Mouse (Mus musculus) gastrocnemius, postnatal 36 days (tissue): Measurements from ENCODE around the gene Gemin6. TPM values are rescaled to one million over a fixed set of nuclear protein-coding genes. Genes with fewer than 3 reads are reported as not detected.
A peak's percentile ranks its signal among the peaks of the same experiment; 100 is the strongest.
"Not testable (repeated sequence)": the region's sequence is repeated elsewhere in the genome, so short reads cannot be mapped to it uniquely, and the experiment has no call there.

Experiments used
- DNase-seq, 2 experiments: peaks; one replicate each; pipeline ENCODE4 v3.0.0; 2022
- intact Hi-C: fragments of 180-260 bp; cut with DNase I; formaldehyde crosslinking; loops from one replicate; pipeline ENCODE4 v1.15.1; 2025
- total RNA-seq, 2 experiments: library from RNA; stranded (reverse); gene quantifications; 2 replicates each; pipeline ENCODE4 v1.2.3; 2021

Gemin6 gene
- total RNA-seq, 2 experiments from 2014 or later: 4.4 to 6.3 TPM

GRCm38 (mm10) chr17:80229396-80229795 lies 5.2 kb downstream of the Gemin6 start:
- DNase-seq: no peak
- intact Hi-C loops: no loop called here

DNA sequence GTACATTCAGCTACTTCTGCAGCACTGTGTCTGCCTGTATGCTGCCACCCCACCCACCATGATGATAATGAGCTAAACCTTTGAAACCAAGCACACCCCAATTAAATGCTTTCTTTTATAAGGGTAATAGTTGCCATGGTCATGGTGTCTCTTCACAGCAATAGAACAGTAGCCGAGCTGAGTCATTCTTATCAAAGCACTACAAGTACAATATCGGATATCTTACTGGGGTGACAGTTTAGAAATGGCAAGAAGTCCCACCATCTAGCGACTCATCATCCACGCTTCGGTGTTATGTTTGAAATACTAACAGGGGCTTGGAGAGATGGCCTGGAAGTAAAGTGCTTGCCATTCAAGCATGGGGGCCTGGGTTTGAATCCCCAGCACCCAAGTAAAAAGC lies 9.6 kb downstream of the Gemin6 start:
- no peak for DNase-seq
- intact Hi-C loops: no loop called here

- intact Hi-C loops: no loop called here
Measured at GRCm38 (mm10) chr17:80234376-80234775, 10.1 kb downstream of the Gemin6 start.

DNA sequence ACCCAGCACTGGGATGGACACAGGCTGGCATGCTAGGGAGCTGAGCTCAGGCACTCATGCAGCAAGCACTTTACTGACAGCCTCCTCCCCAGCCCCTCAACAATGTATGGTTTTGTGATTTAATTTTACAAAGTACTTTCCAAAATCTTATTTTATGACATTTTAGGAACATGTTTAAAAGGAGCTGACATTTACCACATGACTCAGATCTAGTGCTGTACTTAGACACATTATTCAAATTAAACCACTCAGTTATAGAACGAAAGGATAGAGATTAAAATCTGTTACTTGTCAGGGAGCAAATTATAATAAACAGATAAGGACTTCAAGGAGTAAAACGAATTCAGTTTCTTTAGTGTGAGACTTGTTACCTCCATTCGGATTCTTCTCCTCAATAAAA lies 11.2 kb downstream of the Gemin6 start:
- no peak for DNase-seq
- intact Hi-C loops: no loop called here

More at GRCm38 (mm10) chr17:80234376-80234775, 10.1 kb downstream of the Gemin6 start:
- DNase-seq: no peak

GRCm38 (mm10) chr17:80236805-80237204 lies 12.6 kb downstream of the Gemin6 start:
- DNase-seq: no peak
- intact Hi-C loops: no loop called here

DNA sequence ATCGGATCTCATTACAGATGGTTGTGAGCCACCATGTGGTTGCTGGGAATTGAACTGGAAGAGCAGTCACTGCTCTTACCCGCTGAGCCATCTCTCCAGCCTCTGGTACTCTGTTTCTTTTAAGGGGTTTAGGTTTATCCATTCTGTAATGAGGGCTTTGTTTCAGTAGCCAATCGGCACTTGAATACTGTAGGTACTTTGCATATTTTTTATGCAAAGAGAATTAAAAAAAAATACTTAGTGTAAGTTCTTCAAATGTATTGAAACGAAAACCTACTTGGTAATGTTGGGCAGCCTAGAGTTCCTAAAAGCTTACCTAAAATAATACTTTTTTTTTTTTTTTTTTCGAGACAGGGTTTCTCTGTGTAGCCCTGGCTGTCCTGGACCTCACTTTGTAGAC lies 13.2 kb downstream of the Gemin6 start:
- no peak for DNase-seq
- intact Hi-C loops: no loop called here

- DNase-seq: no peak
- intact Hi-C loops: no loop called here
Measured at GRCm38 (mm10) chr17:80241594-80241993, 17.4 kb downstream of the Gemin6 start.

DNA sequence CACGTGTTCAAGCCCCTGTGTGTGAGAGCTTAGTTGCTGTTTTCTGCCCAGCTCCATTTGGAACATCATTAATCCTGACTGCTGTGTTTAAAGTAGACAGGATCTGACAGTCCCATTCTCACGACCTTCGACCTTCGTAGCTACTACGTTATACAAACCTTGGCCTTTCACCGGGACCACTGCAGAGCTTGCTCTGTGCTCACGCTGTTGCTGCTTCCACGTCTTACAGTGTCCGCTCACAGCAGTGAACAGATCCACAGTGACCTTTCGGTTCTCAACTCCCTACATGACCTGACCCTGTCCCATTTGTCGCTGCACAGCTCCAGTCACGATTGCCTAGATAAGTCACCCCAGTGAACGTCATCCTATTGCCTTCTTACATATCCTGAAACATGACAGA lies 18.9 kb downstream of the Gemin6 start:
- intact Hi-C loops: no loop called here
- DNase-seq: no peak

DNA sequence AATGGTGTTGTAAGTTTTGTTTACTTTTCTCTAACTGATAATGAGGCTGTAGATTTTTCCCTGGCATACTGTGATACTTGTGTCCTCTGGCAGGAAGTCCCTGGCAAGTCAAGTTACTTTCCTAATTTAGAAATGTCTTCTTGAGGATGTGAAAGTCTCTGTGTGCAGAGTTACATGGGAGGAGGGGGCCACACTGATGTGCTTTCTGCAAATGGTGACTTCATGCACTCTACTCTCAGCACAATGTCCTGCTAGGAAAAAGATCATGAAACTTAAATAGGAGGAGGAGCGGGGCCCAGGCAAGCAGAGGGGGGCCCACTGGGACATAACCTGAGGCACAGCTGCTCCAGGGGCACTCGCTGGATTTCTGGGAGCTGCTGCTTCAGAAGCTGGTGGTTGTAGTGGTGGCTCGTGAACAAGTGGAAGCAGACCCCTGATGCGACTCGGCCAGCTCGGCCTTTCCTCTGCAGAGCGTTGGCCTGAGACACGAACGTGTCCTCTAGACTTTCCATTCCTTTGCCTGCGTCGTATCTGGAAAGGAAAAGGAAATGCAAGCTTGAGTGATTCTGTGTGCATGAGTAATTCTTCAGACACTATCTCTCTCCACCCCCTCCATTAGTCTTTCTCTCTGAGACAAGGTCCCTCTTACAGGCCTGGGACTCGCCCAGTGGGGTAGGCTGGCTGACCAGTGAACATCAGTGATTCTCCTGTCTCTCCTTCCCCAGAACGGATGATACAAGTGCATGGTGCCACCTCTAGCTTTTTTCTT lies 28.7 kb downstream of the Gemin6 start:
- intact Hi-C loops: no loop called here
- DNase-seq: no peak

- intact Hi-C loops: no loop called here
Measured at GRCm38 (mm10) chr17:80254421-80254820, 30.2 kb downstream of the Gemin6 start.

DNA sequence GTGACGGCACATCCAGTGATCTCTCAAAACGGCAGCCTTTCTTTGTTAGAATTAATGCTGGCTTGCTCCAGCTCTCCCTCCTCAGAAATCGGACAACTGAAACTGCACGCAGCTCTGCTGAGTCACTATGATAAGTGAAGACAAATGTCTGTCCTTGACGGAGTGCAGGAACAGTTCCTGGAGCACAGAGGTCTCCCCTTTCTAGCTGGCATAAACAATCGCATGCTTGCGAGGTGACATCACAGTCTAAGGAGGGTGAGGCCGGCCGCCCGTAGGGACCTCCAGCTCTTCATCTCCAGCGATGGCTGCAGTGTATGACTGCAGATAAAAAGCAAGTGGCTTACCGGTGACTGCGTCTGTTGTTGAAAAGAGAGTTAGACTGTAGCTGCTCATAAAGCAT lies 31.0 kb downstream of the Gemin6 start:
- intact Hi-C loops: no loop called here
- DNase-seq: peak; percentile 57 to 59

More at GRCm38 (mm10) chr17:80254421-80254820, 30.2 kb downstream of the Gemin6 start:
- no peak for DNase-seq

- intact Hi-C loops: no loop called here
- peak in 1 of 2 experiments; percentile 2 for DNase-seq
Measured at GRCm38 (mm10) chr17:80267065-80267464, 42.8 kb downstream of the Gemin6 start.

GRCm38 (mm10) chr17:80268151-80268550 lies 43.9 kb downstream of the Gemin6 start:
- intact Hi-C loops: no loop called here
- peak in 1 of 2 experiments; percentile 1 for DNase-seq

GRCm38 (mm10) chr17:80270622-80271021 lies 46.4 kb downstream of the Gemin6 start:
- intact Hi-C loops: not testable (repeated sequence)

More at GRCm38 (mm10) chr17:80270622-80271021, 46.4 kb downstream of the Gemin6 start:
- DNase-seq: not testable (repeated sequence)

Other genes with a start within 250 kb of the Gemin6 start
- gene Hnrnpll, start 162.1 kb upstream of the Gemin6 start, total RNA-seq: 10 to 100 TPM; 12.6 to 14.9 TPM
- gene Galm, start 97.0 kb upstream of the Gemin6 start, total RNA-seq: 1 to 10 TPM; 1.8 to 2.2 TPM
- 10 to 100 TPM; 22.9 to 27.4 TPM for gene Srsf7, start 17.1 kb upstream of the Gemin6 start, total RNA-seq
- gene Ttc39d, start 17.0 kb upstream of the Gemin6 start, total RNA-seq: not detected
- 1 to 10 TPM; 8.8 to 9.7 TPM for gene Morn2, start 65.8 kb downstream of the Gemin6 start, total RNA-seq
- gene Dhx57, start 66.0 kb downstream of the Gemin6 start, total RNA-seq: 1 to 10 TPM; 6.0 to 6.4 TPM
- gene Arhgef33, start 83.0 kb downstream of the Gemin6 start, total RNA-seq: under 1 TPM in 1 of 2 experiments, not detected in 1; 0.27 TPM
- gene Gm10190, start 149.1 kb downstream of the Gemin6 start, total RNA-seq: not detected